Mouse (Mus musculus) heart, postnatal 4 days (tissue): Measurements from ENCODE around the gene Dhodh. TPM values are rescaled to one million over a fixed set of nuclear protein-coding genes. Genes with fewer than 3 reads are reported as not detected.

Experiments used
- DNase-seq: peaks from one replicate; pipeline ENCODE4 v3.0.0; 2021
- total RNA-seq, 2 experiments: library from RNA; stranded (reverse); gene quantifications; 2 replicates each; pipeline ENCODE4 v1.2.3; 2021

Gene Dhodh
- total RNA-seq, 2 experiments from 2014 or later = 19.6 to 23.1 TPM

- DNase-seq = no peak
Observed at GRCm38 (mm10) chr8:109585652-109586051, 22.8 kb downstream of the Dhodh start.

GRCm38 (mm10) chr8:109584830-109585229 is 23.6 kb downstream of the Dhodh start:
- DNase-seq = no peak

- DNase-seq = no peak
Observed at GRCm38 (mm10) chr8:109584293-109584692, 24.2 kb downstream of the Dhodh start.

GRCm38 (mm10) chr8:109578900-109579301 is 29.6 kb downstream of the Dhodh start, which contains the start of gene Hp:
TSS of gene Hp (minus strand) at chr8:109579172.
- no peak for DNase-seq

GRCm38 (mm10) chr8:109576311-109576710 is 32.2 kb downstream of the Dhodh start:
- no peak for DNase-seq

GRCm38 (mm10) chr8:109571139-109571538 is 37.3 kb downstream of the Dhodh start:
- no peak for DNase-seq

- peak; percentile 99 for DNase-seq
Observed at GRCm38 (mm10) chr8:109565498-109566333, 42.8 kb downstream of the Dhodh start, which contains the start of the genes Dhx38 and Txnl4b. TSS of gene Dhx38 (minus strand) at chr8:109565861. TSS of gene Txnl4b (plus strand) at chr8:109565892.

- DNase-seq = no peak
Observed at GRCm38 (mm10) chr8:109564766-109565165, 43.7 kb downstream of the Dhodh start.

- no peak for DNase-seq
Observed at GRCm38 (mm10) chr8:109563881-109564280, 44.6 kb downstream of the Dhodh start.

- peak; percentile 17 for DNase-seq
Observed at GRCm38 (mm10) chr8:109551663-109552062, 56.8 kb downstream of the Dhodh start.

- DNase-seq = no peak
Observed at GRCm38 (mm10) chr8:109544049-109544448, 64.4 kb downstream of the Dhodh start.

GRCm38 (mm10) chr8:109542748-109543519 is 65.5 kb downstream of the Dhodh start:
- no peak for DNase-seq

- DNase-seq = no peak
Observed at GRCm38 (mm10) chr8:109542165-109542564, 66.3 kb downstream of the Dhodh start.

Other genes starting within 250 kb of the Dhodh start
- gene Pmfbp1, start 114.6 kb downstream of the Dhodh start, total RNA-seq = not detected
- gene Dhx38, start 42.8 kb downstream of the Dhodh start, total RNA-seq = 10 to 100 TPM; 18.7 to 19.9 TPM
- 1 to 10 TPM; 5.6 to 6.7 TPM for gene Txnl4b, start 42.8 kb downstream of the Dhodh start, total RNA-seq
- 1 to 10 TPM in 1 of 2 experiments, under 1 TPM in 1; 0.99 to 1.2 TPM for gene Hp, start 29.5 kb downstream of the Dhodh start, total RNA-seq
- not detected for gene Pkd1l3, start 5.8 kb upstream of the Dhodh start, total RNA-seq
- 10 to 100 TPM; 60.4 to 64.6 TPM for gene Ist1, start 84.6 kb upstream of the Dhodh start, total RNA-seq
- gene Zfp821, start 96.9 kb upstream of the Dhodh start, total RNA-seq = 10 to 100 TPM; 23.3 to 24.3 TPM
- gene Atxn1l, start 129.1 kb upstream of the Dhodh start, total RNA-seq = 10 to 100 TPM; 33.6 to 34.4 TPM
- gene Ap1g1, start 169.9 kb upstream of the Dhodh start, total RNA-seq = 10 to 100 TPM; 51.8 to 55.9 TPM